Mouse (Mus musculus) neural tube, embryonic 14.5 days (tissue): Measurements from ENCODE around the gene Poc1b. TPM values are rescaled to one million over a fixed set of nuclear protein-coding genes. Genes with fewer than 3 reads are reported as not detected.

Experiments
- ATAC-seq: fragments of 200-750 bp; cut with Nextera tagmentation; 2 replicates; pipeline ENCODE4 v1.8.0; 2017; ENCODE audit warnings: low read depth, mild to moderate bottlenecking, moderate TSS enrichment, moderate library complexity
- H3K27ac ChIP-seq: fragments of 300-500 bp; sonication (generic); 2 replicates; pipeline ENCODE4 v1.5.1; 2014; ENCODE audit warnings: low read depth, mild to moderate bottlenecking, control low read depth, low read length, moderate library complexity, mixed read lengths
- H3K27me3 ChIP-seq: fragments of 300-500 bp; sonication (generic); 2 replicates; pipeline ENCODE4 v1.6.1; 2014; ENCODE audit warnings: low read length; ENCODE audit not compliant: control insufficient read depth, insufficient read depth
- H3K36me3 ChIP-seq: fragments of 300-500 bp; sonication (generic); 2 replicates; pipeline ENCODE4 v1.6.1; 2014; ENCODE audit warnings: low read length, mixed read lengths; ENCODE audit not compliant: control insufficient read depth, insufficient read depth
- H3K4me1 ChIP-seq: fragments of 300-500 bp; sonication (generic); 2 replicates; pipeline ENCODE4 v1.6.1; 2014; ENCODE audit warnings: low read length; ENCODE audit not compliant: control insufficient read depth, insufficient read depth
- H3K4me2 ChIP-seq: fragments of 300-500 bp; sonication (generic); 2 replicates; pipeline ENCODE4 v1.6.1; 2014; ENCODE audit warnings: mild to moderate bottlenecking, low read depth, low read length, control low read depth
- H3K4me3 ChIP-seq: fragments of 300-500 bp; sonication (generic); 2 replicates; pipeline ENCODE4 v1.5.1; 2014; ENCODE audit warnings: low read depth, low read length, control low read depth, mixed read lengths
- H3K9ac ChIP-seq: fragments of 300-500 bp; sonication (generic); replicated peaks from 2 replicates; pipeline ENCODE4 v1.6.1; 2014; ENCODE audit warnings: low read depth, mild to moderate bottlenecking, control low read depth, low read length, mixed read lengths
- H3K9me3 ChIP-seq: fragments of 300-500 bp; sonication (generic); 2 replicates; pipeline ENCODE4 v1.6.1; 2016; ENCODE audit warnings: low read length; ENCODE audit not compliant: control insufficient read depth
- WGBS: fragments of 180-500 bp; shearing (Covaris S2); extraction: QIAGEN DNeasy Blood & Tissue Kit; methylation state at CpG from one replicate; pipeline ENCODE4 v1.1.7; 2014; 5-methylcytosine and 5-hydroxymethylcytosine counted together
- polyA plus RNA-seq: library from polyadenylated mRNA; unstranded; fragments of >200 nt; fragmentation: Nextera tagmentation; extraction: Ambion mirVana; gene quantifications from 2 replicates; pipeline ENCODE4 v1.2.1, GENCODE M21; 2014

Poc1b gene
- polyA plus RNA-seq, 1 experiment from 2014 or later = 13.8 TPM

DNA sequence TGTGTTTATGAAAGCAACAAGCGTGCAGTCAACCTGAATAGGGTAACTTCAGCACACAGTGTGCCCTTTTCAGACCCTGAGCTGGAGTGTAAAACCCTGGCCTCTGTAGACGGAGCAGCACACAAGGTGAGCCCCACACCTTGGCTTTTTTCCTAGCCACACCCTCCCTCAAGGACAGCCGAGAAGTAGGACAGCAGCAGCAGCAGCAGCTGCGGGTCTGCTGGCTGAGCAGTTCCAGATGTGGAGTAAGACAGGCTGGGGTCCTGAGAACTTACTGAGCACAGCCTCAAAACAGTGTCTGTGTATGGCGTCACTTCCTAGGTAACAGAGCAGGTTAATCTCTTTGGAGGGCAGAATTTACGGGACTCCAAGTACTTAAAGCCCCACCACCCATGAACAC is 11.9 kb downstream of the Poc1b start:
- Histone ChIP-seq H3K9ac (no peak overlapping the region), H3K4me1 (no peaks in the 10 kb centered on the region), H3K4me3 (no peak overlapping the region), H3K4me2 (no peak overlapping the region), H3K27ac (no peak overlapping the region), H3K9me3 (no peaks in the 10 kb centered on the region), H3K27me3 (no peaks in the 10 kb centered on the region), H3K36me3 (no peaks in the 10 kb centered on the region)
- 83% methylated on average over 6 of the region's 6 CpGs for WGBS
- peak; percentile 16; the same call in 1 of the 2 replicates for ATAC-seq

DNA sequence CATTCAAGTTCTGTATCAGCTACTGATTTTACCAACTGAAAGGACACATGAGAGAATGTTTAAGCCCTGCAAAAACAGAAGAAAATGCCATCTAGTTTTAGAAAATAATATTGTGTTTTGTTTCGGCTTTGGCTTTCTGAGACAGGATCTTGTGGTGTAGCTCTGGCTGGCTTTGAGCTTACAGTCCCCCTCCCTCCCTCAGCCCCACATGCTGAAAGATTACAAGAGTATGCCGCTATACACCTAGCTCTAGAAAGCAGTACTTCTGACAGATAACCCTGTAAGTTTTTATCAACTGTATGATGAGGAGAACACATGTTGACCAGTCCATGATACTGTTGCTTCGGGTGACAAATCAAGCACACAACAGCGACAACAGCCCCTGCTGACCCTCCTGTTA is 12.6 kb downstream of the Poc1b start:
- no peaks in the 10 kb centered on the region for H3K27me3 ChIP-seq
- no peak overlapping the region for H3K27ac ChIP-seq
- WGBS = 94% methylated on average over 4 of the region's 4 CpGs
- no peaks in the 10 kb centered on the region for H3K4me1 ChIP-seq
- no peaks in the 10 kb centered on the region for H3K36me3 ChIP-seq
- H3K9me3 ChIP-seq = no peaks in the 10 kb centered on the region
- no peak overlapping the region for H3K9ac ChIP-seq
- H3K4me2 ChIP-seq = no peak overlapping the region
- no peak for ATAC-seq
- no peak overlapping the region for H3K4me3 ChIP-seq

DNA sequence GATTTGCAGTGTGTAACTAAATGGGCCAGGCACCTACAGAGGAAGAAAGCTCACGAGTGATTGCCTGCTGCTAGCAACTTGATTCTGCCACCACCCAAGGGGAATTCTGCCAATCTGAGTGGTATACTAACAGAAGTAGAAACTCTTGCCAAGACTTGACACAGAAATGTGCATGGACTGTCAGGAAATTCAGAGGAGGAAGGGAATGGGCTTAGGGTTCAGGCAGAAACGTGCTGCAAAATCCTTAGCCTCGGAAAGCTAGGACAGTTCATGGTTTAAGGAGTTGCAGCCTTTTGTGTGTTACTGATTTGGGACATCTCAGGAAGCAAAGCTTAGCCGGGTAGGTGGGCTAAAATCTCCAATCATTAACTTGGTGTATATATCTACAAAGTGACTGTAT is 19.4 kb downstream of the Poc1b start, which contains the start of gene Phxr2:
TSS of gene Phxr2 (minus strand) at position 101 of the 400 bp plus-strand sequence.
- Histone ChIP-seq H3K4me1 (no peaks in the 10 kb centered on the region), H3K4me2 (no peak within 1 kb of the TSS), H3K9ac (no peak within 1 kb of the TSS), H3K27ac (no peak within 1 kb of the TSS), H3K36me3 (no peaks in the 10 kb centered on the region), H3K27me3 (no peaks in the 10 kb centered on the region), H3K9me3 (no peaks in the 10 kb centered on the region), H3K4me3 (no peak within 1 kb of the TSS)
- ATAC-seq = no peak
- 89% methylated on average over 4 of the region's 4 CpGs for WGBS

DNA sequence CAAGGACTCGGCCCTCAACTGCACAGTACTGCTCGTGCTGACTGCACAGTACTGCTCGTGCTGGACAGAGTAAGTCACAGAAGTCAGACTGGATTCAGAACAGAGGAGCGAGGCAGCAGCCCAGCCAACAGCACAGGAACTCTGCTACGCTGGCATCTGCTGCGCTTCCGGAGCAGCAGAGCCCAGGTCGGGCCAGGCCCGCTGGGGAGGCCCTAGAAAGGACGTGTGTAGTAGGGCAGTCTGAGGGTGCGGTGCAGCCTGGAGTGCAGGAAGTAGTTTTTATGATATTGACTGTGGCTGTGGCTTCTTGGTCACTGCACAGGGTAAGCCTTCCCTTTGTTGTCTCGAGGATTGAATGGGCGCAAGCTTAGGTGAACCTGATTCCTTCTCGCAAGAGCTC is 20.1 kb downstream of the Poc1b start:
- no peak overlapping the region for H3K4me2 ChIP-seq
- no peak overlapping the region for H3K9ac ChIP-seq
- WGBS = 93% methylated on average over 14 of the region's 14 CpGs
- H3K27ac ChIP-seq = no peak overlapping the region
- ATAC-seq = no peak
- no peak overlapping the region for H3K4me3 ChIP-seq
- no peaks in the 10 kb centered on the region for H3K36me3 ChIP-seq
- no peaks in the 10 kb centered on the region for H3K9me3 ChIP-seq
- H3K4me1 ChIP-seq = no peaks in the 10 kb centered on the region
- H3K27me3 ChIP-seq = no peaks in the 10 kb centered on the region

DNA sequence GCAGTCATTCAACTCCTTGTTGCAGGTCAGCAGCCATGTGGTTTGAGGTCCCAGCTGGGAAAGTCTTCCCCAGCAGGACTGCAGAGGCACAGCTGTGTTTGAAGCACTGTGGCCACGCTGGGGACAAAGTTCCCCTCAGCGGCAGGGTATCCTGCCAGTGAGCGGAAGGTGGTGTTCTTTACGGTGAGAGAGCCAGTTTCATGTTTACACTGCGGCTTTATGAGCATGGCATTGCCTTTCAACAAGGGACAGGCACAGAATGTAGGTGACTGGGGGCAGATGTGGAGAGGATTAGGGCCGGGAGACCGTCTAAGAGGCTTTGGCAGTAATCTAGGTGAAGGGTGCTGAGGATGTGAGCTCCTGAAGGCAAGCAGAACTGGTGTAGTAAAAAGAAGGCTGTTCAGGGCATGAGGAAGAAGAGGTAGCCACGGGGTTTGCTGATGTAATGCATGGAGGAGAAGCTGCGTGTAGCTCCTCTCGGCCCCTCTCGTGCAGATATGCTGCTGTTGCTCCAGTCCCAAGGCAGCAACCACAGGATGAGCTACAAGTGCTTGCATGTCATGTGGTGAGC is 20.9 kb downstream of the Poc1b start:
- no peaks in the 10 kb centered on the region for H3K36me3 ChIP-seq
- no peak overlapping the region for H3K4me2 ChIP-seq
- no peak overlapping the region for H3K9ac ChIP-seq
- no peaks in the 10 kb centered on the region for H3K4me1 ChIP-seq
- WGBS = 83% methylated on average over 11 of the region's 11 CpGs
- ATAC-seq = no peak
- no peaks in the 10 kb centered on the region for H3K9me3 ChIP-seq
- no peaks in the 10 kb centered on the region for H3K27me3 ChIP-seq
- H3K27ac ChIP-seq = no peak overlapping the region
- no peak overlapping the region for H3K4me3 ChIP-seq

DNA sequence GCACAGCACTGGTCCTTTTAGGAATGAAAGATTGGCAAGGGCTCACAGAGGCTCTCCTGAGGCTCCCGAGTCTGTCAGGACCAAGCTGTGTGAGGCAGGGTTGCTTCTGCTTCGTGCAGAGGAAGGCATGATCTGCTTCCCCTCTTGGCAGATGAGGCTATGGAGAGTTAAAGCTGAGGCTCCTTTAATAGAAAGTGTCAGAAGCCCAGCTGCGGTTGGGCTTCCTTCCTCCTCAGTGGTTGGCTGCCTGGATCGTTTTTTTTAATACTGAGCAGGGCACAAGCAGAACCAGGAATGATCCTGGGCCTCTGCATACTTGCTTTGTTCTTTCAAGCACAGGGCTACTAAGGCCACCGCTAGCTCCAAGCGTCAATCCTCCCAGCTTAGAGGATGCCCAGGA is 23.8 kb downstream of the Poc1b start:
- 44% methylated on average over 6 of the region's 6 CpGs for WGBS
- Histone ChIP-seq H3K27ac (no peak overlapping the region), H3K4me1 (no peaks in the 10 kb centered on the region), H3K4me2 (no peak overlapping the region), H3K9ac (no peak overlapping the region), H3K36me3 (no peaks in the 10 kb centered on the region), H3K4me3 (no peak overlapping the region), H3K27me3 (no peaks in the 10 kb centered on the region), H3K9me3 (no peaks in the 10 kb centered on the region)
- ATAC-seq = peak; percentile 14; the same call in 1 of the 2 replicates

DNA sequence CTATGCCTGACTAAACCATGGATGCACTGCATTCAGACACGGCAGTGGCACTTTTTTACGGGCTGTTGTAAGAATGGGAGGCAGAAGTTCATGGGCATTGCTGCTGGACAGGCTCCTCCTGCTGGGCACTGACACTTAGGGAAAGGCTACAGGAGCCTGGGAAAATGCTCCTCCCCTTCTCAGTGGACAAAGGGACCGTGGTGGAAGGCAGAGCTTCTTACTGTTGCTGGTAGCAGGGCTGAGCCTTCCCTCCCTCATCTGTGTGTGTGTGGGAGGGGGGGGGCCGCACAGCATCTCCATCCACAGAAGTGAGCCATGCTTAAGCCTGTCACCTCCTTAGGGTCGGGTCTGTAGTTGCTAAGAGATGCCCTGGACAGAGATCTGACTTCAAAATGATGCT is 24.5 kb downstream of the Poc1b start:
- H3K4me2 ChIP-seq = no peak overlapping the region
- no peak overlapping the region for H3K27ac ChIP-seq
- H3K9me3 ChIP-seq = no peaks in the 10 kb centered on the region
- H3K27me3 ChIP-seq = no peaks in the 10 kb centered on the region
- ATAC-seq = peak; percentile 56; the same call in 1 of the 2 replicates
- H3K36me3 ChIP-seq = no peaks in the 10 kb centered on the region
- H3K4me3 ChIP-seq = no peak overlapping the region
- WGBS = 51% methylated on average over 5 of the region's 5 CpGs
- H3K4me1 ChIP-seq = no peaks in the 10 kb centered on the region
- no peak overlapping the region for H3K9ac ChIP-seq

DNA sequence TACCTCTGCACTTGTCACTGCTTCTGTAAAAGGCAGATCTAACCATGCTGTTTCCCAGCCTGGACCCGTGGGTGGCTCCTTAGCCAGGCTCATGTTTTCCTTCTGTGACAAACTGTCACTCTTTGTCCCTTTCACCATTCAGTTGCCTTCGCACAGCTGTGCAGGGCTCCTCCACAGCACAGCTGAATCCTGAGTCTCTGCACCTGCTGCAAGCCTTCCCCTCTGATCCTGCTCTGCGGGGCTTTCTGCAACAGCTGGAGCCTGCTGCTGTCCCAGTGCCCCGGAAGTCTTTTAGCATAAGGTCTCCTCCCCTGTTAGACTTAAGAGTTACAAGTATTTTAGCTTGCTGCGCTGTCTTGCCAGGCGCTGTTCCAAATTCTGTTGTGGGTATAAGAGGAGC is 25.4 kb downstream of the Poc1b start:
- no peaks in the 10 kb centered on the region for H3K9me3 ChIP-seq
- no peak overlapping the region for H3K4me3 ChIP-seq
- no peaks in the 10 kb centered on the region for H3K4me1 ChIP-seq
- H3K36me3 ChIP-seq = no peaks in the 10 kb centered on the region
- WGBS = 73% methylated on average over 6 of the region's 6 CpGs
- no peaks in the 10 kb centered on the region for H3K27me3 ChIP-seq
- H3K27ac ChIP-seq = no peak overlapping the region
- H3K9ac ChIP-seq = no peak overlapping the region
- no peak overlapping the region for H3K4me2 ChIP-seq
- ATAC-seq = peak; percentile 45; the same call in 1 of the 2 replicates

DNA sequence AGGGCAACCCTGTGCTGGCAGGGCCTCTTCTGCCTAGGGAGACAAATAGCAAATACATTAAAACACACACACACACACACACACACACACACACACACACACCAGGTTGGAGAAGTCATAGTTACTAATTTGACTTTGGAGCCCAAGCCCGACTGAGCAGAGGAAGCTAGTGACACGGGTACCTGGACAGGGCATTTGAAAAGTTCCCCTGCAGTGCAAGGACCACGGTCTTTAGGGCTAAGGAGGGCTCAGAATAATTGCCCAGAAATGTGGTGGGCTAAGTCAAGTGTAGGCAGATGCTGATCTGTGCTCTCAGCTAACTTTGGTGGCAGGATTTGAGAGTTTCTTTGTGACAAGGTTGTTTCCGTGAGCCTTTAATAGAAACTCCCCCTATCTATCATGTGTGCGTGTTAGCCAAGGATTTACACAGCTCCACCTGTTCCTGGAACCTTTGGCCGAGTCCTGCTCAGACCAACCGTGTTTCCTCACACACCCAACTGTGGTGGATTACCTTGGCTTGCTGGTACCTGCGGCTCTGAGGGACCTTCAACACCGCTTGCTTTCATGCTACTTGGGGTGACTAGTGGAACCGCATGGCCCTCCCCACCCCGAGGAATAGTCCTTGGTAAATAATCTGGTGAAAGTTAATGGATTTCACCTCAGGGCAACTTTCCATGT is 25.9 kb downstream of the Poc1b start:
- no peak overlapping the region for H3K4me2 ChIP-seq
- no peak overlapping the region for H3K27ac ChIP-seq
- H3K9ac ChIP-seq = no peak overlapping the region
- H3K4me3 ChIP-seq = no peak overlapping the region
- H3K27me3 ChIP-seq = no peaks in the 10 kb centered on the region
- 93% methylated on average over 11 of the region's 11 CpGs for WGBS
- H3K4me1 ChIP-seq = no peaks in the 10 kb centered on the region
- no peaks in the 10 kb centered on the region for H3K9me3 ChIP-seq
- H3K36me3 ChIP-seq = no peaks in the 10 kb centered on the region
- no peak for ATAC-seq
